Mouse (Mus musculus) gastrocnemius, postnatal 14 days (tissue): ENCODE data around the gene Twsg1. TPM values are rescaled to one million over a fixed set of nuclear protein-coding genes. Genes with fewer than 3 reads are reported as not detected.

Experiments used
- DNase-seq: peaks from one replicate; pipeline ENCODE4 v3.0.0; 2021; ENCODE audit warnings: mixed read lengths
- intact Hi-C: fragments of 180-260 bp; cut with DNase I; formaldehyde crosslinking; loops from one replicate; pipeline ENCODE4 v1.15.1; 2025; ENCODE audit warnings: low total_unique reads
- total RNA-seq, 2 experiments: library from RNA; stranded (reverse); gene quantifications; 2 replicates each; pipeline ENCODE4 v1.2.3; 2021

The Twsg1 gene
- total RNA-seq, 2 experiments from 2014 or later: 16.9 to 25.5 TPM

GRCm38 (mm10) chr17:65939461-65940192, 11.4 kb downstream of the Twsg1 start:
- DNase-seq: no peak
- intact Hi-C loops: no loop called here

- DNase-seq: no peak
- intact Hi-C loops: no loop called here
Observed at GRCm38 (mm10) chr17:65937671-65938070, 13.4 kb downstream of the Twsg1 start.

GRCm38 (mm10) chr17:65933741-65934140, 17.3 kb downstream of the Twsg1 start:
- no peak for DNase-seq
- intact Hi-C loops: no loop called here

GRCm38 (mm10) chr17:65931525-65931924, 19.5 kb downstream of the Twsg1 start:
- intact Hi-C loops: no loop called here
- no peak for DNase-seq

GRCm38 (mm10) chr17:65930960-65931359, 20.1 kb downstream of the Twsg1 start:
- intact Hi-C loops: no loop called here
- peak; percentile 24 for DNase-seq

GRCm38 (mm10) chr17:65930158-65930826, 20.7 kb downstream of the Twsg1 start:
- no peak for DNase-seq

GRCm38 (mm10) chr17:65929319-65929978, 21.6 kb downstream of the Twsg1 start:
- DNase-seq: no peak
- intact Hi-C loops: no loop called here

More at GRCm38 (mm10) chr17:65930158-65930826, 20.7 kb downstream of the Twsg1 start:
- intact Hi-C loops: no loop called here

- intact Hi-C loops: no loop called here
Observed at GRCm38 (mm10) chr17:65927077-65927476, 23.9 kb downstream of the Twsg1 start.

GRCm38 (mm10) chr17:65924218-65924617, 26.8 kb downstream of the Twsg1 start:
- intact Hi-C loops: no loop called here
- DNase-seq: no peak

More at GRCm38 (mm10) chr17:65927077-65927476, 23.9 kb downstream of the Twsg1 start:
- DNase-seq: no peak

- intact Hi-C loops: no loop called here
- DNase-seq: no peak
Observed at GRCm38 (mm10) chr17:65921975-65922374, 29.1 kb downstream of the Twsg1 start.

- intact Hi-C loops: no loop called here
- DNase-seq: no peak
Observed at GRCm38 (mm10) chr17:65919235-65919634, 31.8 kb downstream of the Twsg1 start.

- intact Hi-C loops: no loop called here
- DNase-seq: peak; percentile 91
Observed at GRCm38 (mm10) chr17:65916135-65916668, 34.8 kb downstream of the Twsg1 start.

- DNase-seq: no peak
- intact Hi-C loops: no loop called here
Observed at GRCm38 (mm10) chr17:65914083-65914482, 36.9 kb downstream of the Twsg1 start.

GRCm38 (mm10) chr17:65912202-65912601, 38.8 kb downstream of the Twsg1 start:
- no peak for DNase-seq
- intact Hi-C loops: no loop called here

GRCm38 (mm10) chr17:65911285-65912069, 39.5 kb downstream of the Twsg1 start:
- no peak for DNase-seq

GRCm38 (mm10) chr17:65908270-65908669, 42.8 kb downstream of the Twsg1 start:
- no peak for DNase-seq
- intact Hi-C loops: no loop called here

More at GRCm38 (mm10) chr17:65911285-65912069, 39.5 kb downstream of the Twsg1 start:
- intact Hi-C loops: no loop called here

- DNase-seq: peak; percentile 10
- intact Hi-C loops: no loop called here
Observed at GRCm38 (mm10) chr17:65906895-65907401, 44.1 kb downstream of the Twsg1 start.

GRCm38 (mm10) chr17:65906313-65906894, 44.6 kb downstream of the Twsg1 start:
- intact Hi-C loops: no loop called here
- no peak for DNase-seq

GRCm38 (mm10) chr17:65905241-65905640, 45.8 kb downstream of the Twsg1 start:
- intact Hi-C loops: no loop called here
- peak; percentile 31 for DNase-seq
